Mouse (Mus musculus): ENCODE measurements around the gene Gatb.

The Gatb gene

DNA sequence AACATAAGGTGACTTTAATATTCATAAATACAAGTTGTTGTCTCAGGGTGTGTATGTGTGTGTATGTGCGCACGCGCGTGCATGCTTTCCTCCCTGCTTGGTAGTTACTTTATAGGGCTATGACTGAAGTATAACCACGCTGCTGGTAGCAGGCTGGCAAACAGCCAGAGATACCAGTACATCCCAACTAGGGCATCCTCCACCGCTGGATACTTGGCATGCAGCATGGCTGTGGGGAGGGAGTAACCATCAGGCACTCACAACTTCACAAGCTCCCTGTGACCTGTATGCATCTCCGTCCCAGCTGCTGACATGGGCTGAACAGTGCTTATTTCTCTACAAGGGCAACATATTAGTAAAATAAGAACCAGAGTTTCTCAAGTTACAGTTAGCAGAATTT is 85.8 kb downstream of the Gatb start:
- no peak for DNase-seq (ENCODE audit: low spot score)

DNA sequence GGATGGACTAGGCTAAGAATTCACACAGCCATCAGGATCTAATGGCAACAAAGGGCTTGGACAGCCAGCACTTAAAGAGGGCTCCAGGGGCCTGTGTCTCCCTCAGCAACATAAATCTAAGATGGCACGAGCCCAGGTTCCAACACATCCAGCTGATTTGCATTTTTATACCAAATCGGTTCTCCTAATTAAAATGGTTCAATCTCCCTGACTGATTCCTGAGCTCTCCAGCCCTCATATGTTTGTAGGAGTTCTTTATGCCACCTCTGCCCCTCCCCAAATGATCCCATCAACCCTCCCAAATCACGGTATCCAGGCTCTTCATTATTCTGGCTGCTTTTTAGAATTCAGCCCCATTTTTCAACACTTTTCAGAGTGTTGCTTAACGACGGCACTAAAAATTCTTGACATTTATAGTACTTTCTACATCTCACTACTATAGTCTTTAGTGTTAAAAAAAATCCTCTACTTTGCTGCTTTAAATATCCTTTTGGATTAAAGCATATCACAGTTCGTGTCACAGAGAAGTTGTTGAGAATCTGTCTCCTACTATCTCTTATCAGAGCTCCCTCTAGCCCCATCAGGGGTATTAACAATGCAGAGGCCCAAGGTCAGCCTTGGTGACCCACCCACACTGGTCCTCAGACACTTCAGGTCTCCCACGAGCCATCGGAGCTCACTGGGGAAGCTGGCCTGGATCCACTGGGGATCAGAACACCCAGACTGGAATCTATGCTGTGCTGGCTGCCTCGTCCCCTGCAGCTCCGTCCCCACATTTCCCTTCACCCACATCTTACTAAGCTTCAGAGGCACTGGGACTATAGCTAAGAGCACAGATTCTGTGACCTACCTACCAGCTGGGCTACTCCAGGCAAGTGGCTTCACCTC is 88.3 kb downstream of the Gatb start:
- no peak for DNase-seq (ENCODE audit: low spot score)

DNA sequence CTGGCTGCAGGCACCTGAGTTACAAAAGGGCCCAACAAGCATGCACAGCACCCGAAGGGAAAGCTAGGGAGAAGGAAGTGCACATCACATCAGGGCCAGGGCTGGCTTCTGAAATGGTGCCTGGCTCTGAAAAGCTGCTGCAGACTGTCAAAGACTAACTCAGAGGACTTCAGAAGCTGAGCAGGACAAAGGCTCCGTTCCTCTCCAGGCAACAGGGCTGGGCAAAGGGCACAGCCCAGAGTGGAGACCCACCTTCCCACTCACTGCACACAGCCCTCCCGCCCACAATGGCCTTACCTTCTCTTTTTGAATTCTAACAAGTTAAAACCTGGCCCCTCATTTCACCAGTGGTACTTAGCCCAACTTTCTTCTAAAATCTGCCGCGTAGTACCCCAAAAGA is 89.9 kb downstream of the Gatb start:
- DNase-seq (ENCODE audit: low spot score), result no peak

DNA sequence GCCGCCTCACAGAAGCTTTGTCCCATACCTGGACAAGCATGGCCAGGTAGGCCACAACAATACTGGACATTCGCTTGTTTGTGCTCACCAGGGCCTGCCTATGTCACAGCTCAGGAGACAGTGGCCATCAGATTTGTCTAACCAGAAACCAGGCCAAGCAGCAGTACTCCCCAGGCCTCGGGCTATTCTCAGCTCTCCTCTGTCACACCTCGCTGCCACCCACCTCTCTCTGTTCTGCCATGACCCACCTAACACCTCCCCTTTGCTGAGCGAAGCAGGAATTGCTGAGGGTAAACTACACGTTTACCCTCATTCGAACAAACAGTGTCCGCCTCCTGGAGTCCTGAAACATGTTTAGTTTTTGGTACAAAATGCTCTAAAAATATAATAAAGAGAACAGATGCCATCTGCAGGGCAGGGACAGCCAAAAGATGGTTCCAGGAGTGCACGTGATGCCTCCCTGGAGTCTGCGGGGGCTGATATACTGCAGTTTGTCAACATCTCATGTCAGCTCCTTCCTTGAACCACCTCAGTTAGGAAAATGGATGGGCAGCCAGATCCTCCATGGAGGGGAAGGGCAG is 90.8 kb downstream of the Gatb start:
- peak; percentile 50 for DNase-seq (ENCODE audit: low spot score)

DNA sequence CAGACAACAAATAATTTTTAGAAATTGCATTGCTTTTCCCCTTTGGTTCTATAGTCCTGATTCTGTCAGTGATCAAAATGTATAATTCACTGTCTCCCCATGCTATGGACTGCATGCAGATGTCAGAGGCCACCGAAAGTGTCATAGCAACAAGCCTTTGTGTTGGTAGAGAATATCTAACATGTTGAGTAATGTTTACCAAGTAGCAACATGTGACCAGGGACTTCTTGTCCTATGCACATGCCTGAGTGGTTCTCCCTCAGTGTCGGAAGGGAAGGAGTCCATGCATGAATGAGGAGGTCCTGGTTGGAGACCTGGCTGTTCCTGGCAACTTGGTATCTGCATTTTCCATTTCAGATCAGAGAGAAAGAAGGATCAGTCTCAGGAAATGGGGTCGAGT is 92.2 kb downstream of the Gatb start:
- no peak for DNase-seq (ENCODE audit: low spot score)

DNA sequence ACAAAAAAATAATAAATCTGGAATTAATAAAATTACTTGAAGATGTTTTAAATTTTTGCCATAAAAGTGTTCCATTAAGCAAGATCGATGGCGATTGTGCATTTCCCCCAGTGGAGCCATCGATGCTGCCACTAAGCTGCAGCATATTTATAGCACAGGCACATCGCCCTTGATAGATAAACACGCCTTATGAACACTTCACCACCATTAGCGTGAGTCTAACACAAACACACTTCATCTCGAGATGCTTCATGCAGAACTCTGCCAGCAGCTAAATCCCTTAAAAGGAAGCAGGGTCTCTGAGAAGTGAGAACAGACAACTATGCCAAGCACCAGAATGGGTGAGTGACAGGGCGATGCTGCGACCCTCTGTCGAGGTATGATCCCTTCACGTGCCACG is 92.8 kb downstream of the Gatb start:
- no peak for DNase-seq (ENCODE audit: low spot score)

DNA sequence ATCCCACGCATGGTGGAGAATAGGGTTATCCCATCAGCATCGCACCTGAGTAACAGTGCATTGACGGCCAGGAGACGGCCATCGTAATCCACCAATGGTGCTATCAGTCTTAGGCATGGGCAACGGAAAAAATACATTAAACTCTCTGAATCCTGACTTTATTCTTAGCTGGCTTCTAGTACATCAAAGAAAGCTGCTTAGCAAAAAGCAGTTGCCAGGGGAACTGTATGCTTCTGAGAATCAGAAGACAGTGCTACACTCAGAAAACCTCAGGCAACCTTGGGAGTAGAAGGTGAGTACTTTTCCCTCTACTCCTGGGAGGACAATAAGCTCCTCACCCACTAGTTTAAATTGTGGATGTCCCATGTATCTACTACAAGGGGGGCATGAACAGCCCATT is 93.8 kb downstream of the Gatb start:
- DNase-seq (ENCODE audit: low spot score), result no peak

DNA sequence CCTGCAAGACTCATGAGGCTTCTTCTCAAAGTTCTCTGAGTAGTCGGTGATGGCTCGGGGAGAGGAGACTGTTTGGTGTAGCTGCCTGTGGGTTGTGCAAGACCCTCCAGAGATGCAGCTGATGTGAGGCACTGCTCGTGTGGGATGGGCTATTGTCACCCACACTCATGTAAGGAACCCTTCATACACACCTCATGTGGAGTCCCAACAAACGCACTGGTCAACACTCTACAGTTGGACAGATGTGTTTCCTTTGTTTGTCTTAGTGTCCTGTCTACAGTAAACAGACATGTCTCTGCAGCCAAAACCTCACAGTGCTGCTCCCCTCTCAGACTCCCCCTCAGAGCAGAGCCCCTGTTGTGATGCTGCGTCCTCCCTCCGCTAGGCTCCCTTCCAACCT is 95.9 kb downstream of the Gatb start:
- DNase-seq (ENCODE audit: low spot score), result no peak

DNA sequence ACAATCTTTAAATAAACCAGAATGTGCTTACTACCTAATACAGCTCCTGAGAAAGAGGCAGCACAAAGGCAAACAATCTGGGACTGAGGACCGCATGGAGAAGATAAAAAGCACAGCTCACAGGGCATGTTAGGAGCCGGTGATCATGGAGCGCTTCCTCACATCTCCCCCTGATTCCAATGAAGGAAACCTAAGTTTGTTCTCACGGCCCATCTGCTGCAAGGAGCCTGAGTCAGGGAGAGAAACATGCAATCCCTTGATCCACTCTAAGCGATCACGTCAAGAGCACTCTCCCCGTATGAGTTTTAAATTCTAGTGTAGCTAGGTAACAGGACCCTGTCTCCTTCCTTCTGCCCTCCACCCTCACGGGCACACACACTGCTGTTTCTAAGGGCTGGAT is 103.2 kb downstream of the Gatb start:
- no peak for DNase-seq (ENCODE audit: low spot score)

DNA sequence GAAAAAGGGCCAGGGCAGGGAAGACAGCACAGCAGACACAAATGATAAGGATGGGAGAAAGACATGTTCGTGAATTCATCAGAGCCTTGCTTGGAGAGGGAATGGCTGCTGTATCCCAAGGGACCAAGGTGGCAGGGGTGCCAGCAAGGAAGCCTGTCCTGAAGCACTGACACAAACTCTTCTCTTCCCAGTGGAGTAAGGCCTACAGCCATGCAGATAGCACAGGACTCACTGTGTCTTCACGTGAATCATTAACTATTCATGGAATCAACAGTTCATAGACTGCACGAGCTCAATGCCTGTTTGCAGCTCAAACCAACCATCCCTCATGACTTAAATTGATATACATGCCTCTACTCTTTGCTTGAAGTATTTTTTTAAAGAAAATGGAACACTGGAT is 104.0 kb downstream of the Gatb start:
- no peak for DNase-seq (ENCODE audit: low spot score)

DNA sequence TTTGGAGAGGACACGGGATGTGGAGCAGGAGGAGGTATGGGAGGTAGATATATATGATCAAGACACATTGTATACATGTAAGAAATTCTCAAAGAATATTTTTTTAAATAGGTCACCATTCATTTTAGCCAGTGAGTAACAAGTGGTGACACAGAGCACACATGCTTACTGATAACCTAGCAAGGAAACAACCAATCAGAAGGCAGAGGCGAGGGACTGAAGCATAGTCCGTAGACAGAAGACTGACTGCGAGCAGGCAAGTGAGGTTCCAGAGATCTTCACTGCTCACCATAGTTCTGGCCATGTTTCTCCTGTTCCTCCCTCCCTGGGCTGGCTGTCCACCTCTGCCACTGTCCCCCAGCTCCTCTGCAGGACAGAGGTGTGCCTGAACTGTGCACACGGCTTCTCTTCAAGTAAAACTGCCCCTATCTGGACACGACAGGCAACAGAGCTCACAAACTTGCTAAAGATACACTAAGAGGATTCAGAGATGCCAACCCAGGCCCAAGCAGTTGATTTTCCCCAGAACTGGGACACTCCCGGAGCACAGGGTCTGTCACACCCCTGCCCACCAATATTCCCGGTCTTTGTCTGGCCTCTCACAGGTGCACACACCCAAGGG is 105.5 kb downstream of the Gatb start:
- no peak for DNase-seq (ENCODE audit: low spot score)

DNA sequence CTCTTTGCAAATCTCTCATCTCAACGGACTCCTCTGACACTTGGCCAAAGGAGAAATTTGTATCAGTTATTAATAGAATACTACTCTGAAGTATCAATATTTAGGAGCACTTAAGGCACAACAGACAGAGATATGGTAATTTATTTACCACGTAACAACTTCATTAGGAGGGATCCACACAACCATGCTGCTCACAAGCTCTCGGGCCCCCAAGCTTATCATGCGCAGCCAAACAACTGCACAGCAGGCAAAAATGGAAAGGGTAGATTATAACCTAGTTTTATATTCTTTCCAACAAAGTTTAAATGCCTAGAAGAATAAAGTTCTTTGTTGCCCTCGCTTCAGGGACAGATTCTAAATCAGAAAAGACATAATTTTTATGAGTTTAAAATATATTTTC is 106.0 kb downstream of the Gatb start:
- no peak for DNase-seq (ENCODE audit: low spot score)

DNA sequence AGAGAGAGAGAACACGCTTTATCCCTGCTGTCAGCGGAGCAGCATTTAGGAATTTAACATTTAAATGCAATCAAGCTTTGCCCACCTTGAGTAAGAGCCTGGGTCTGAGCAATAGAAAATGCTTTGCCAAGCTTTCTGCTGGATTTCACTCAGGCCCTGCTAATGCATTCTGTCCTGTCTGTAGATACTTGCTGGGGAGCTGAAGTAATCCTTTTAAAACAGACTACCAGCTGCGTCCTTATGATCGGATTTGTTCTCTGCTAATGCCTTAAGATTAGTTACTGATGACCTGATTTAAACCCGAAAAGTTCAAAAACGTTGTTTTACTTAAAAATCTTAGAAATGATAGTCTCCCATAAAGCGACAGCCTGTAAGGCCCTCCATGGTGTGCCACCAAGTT is 107.2 kb downstream of the Gatb start:
- no peak for DNase-seq (ENCODE audit: low spot score)

DNA sequence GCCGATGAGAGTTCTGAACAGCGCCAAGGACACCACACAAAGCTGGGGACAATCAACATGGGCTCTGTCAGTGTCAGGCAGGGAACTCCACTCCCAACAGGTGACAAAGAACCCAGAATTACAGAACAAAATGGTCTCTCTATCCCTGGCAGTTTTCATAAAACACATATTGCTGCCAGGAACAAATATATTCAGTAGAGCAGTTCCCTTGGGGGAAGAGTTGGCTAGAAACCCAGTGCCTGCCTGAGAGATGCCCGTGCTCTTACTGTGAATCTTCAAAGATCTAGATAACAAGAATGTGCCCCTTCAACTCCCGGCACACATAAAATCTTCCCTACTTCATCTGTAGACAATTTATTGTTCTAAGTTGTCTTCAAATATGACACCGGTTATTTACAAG is 109.7 kb downstream of the Gatb start:
- DNase-seq (ENCODE audit: low spot score), result no peak

DNA sequence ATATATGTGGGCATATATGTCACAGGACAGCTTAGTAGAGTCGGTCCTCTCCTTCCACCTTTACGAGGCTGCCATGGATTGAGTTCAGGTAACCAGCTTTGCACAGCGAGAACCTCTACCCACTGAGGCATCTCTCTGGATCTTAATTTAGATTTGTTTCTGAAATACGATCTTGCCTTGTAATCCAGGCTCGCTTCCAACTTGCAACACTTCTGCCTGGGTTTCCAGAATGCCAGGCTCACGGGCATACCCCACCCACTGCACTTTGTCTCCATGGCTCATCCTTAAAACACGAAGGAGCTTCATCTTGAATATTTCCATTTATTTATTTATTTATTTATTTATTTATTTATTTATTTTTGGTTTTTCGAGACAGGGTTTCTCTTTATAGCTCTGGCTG is 111.4 kb downstream of the Gatb start:
- DNase-seq (ENCODE audit: low spot score), result no peak

DNA sequence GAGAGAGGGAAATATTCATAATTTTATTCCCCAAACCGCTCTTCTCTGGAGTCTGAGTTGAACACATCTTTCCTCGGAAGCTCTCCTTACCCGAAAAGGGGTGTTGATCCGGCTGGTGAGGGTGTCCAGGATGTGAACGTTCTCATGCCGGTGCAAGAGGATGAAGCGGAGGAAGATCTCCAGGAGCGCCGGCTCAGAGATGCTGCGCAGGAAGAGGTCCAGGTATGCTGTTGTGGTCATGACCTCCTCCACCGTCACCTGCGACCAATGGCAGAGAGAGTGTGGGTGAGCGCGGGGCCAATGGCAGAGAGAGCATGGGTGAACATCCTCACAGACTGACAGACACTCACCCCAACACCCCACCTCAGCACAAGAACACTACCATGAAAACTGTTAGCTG is 114.4 kb downstream of the Gatb start:
- no peak for DNase-seq (ENCODE audit: low spot score)

DNA sequence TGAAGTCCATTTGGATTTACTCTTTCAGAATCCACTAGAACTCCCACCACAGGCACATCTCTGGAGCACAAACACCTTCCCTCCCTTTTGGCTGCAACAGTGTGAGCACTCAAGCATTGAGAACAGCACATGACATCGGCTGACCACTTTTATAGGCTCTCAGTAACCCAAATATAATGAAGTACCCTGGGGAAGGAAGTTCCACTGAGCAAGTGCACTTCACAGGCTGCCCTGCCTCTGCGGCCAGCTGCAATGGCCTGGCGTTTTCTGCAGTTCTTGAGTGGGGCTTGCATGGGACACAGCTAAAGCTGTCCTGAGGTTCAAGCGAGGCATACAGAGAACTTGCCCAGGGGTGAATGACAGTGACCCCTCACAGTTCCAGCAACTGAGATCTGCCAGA is 117.2 kb downstream of the Gatb start:
- DNase-seq (ENCODE audit: low spot score), result no peak

DNA sequence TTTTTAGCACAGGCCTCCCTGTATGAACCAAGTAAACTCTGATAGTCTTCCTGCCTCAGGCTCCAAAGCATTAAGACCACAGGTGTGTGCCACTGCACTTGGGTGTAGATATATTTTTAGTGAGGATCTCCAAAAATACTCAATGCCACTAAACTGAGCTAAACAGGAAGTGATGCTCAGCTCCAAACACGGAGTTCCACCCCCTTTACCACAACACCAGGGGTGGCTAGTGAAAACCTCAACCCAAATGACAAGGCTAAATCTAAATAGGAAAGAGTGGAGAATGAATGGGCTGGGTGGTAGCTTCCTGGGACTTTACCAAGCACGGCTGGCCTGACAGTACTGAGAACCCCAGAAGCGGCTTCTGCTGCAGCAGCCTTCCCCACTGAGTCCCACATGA is 119.1 kb downstream of the Gatb start:
- DNase-seq (ENCODE audit: low spot score), result no peak

DNA sequence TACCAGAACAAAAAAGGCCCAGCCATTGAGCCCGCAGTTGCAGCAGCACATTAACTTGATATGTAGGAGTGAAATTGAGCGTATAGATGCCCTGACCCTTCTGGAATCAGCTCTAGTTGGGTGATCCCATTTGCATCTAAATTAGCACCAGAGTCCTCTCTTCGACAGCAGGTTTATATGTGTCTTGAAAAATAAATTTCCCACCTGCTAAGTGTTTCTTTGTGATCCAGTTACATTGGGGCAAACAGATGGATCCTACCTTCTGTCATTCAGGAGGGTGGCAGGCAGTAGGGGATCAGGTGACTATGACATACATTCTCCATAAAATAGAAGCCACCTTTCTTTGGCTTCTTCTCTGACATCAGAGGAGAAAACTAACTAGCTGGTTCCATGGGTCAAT is 121.1 kb downstream of the Gatb start:
- DNase-seq (ENCODE audit: low spot score), result no peak

DNA sequence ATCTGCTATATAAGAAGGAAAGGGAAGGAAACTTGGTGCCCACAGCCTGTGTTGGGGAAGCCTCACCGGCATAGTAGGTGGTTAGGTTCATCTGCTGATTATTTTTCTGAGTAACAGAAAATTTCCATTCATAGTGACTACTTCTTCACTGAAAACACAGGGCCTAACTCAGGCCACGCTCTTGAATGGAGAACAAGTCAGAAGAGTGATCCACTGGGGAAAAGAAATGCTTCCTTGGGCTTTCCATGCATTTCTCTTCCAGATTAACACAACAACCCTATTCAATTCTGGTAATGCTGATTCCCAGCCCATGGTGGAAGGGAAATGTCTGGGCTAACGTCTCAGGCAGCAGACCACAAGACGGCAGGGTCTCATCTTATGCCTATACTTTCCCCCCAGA is 124.6 kb downstream of the Gatb start:
- DNase-seq (ENCODE audit: low spot score), result no peak

DNA sequence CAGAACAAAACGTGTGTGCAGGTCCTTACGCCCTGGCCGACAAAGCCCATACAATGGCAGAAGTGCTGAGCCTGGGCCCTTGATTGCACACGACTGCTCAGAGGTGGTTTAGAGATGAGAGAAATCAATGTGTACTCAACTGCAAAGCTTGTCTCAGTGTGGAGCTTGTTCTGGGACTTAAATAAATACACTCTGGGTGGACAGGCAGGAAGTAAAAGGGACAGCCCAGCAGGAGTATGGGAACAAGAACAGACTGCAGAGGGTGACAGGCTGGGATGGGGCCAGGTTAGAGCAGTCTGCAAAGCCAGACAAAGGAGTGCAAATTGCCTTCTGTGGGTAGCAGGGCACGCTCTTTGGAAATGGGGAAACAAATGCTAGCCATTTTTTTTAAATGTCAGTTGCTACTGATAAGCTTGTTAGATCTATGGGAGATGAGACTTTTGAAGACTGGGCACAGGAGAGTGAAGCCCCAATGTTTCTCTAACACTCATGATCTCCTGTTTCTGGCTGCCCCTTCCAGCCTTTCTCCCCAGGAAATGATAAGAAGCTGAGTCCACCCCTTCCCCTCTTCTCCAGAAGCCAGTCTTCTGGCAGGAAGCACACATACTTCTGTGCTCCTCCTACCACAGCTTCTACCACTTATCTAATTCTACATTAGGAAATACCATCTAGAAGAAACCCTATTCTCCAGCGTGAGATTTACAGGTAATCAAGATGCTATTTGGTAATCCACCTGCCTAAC is 129.4 kb downstream of the Gatb start:
- DNase-seq (ENCODE audit: low spot score), result no peak

All from left cerebral cortex, adult 11 months (tissue).